Mouse (Mus musculus) ES-E14 (cell line): ENCODE results near the gene Nos1ap. TPM values are rescaled to one million over a fixed set of nuclear protein-coding genes. Genes with fewer than 3 reads are reported as not detected.

ENCODE experiments used
- DNase-seq: peaks from one replicate; pipeline ENCODE4 v3.0.0-alpha.2; 2013; ENCODE audit warnings: low read depth, low spot score
- H3K27ac ChIP-seq: 2 replicates; pipeline ENCODE4 v1.5.1; 2012; ENCODE audit warnings: low read depth, mild to moderate bottlenecking, low read length, moderate library complexity, mixed read lengths; ENCODE audit not compliant: poor library complexity, insufficient read depth, severe bottlenecking
- H3K36me3 ChIP-seq: 2 replicates; pipeline ENCODE4 v1.6.1; 2012; ENCODE audit warnings: mild to moderate bottlenecking, low read length, moderate library complexity, mixed read lengths; ENCODE audit not compliant: control insufficient read depth, poor library complexity, insufficient read depth, severe bottlenecking
- H3K4me1 ChIP-seq, 2 experiments: fragments of 150-350 bp in 1 of 2; sonication (generic) in 1 of 2; 2 replicates each; pipeline ENCODE4 v1.6.1; 2012; ENCODE audit warnings: low read length in 2 of 2, mild to moderate bottlenecking in 1 of 2, mixed read lengths in 1 of 2; ENCODE audit not compliant: control insufficient read depth in 2 of 2, insufficient read depth in 2 of 2, poor library complexity in 1 of 2
- H3K4me3 ChIP-seq, 2 experiments: fragments of 150-350 bp in 1 of 2; sonication (generic) in 1 of 2; 2 replicates each; pipeline ENCODE4 v1.5.1; 2012; ENCODE audit warnings: low read length in 2 of 2, low read depth in 1 of 2, mild to moderate bottlenecking in 1 of 2, mixed read lengths in 1 of 2; ENCODE audit not compliant: insufficient read depth in 1 of 2, poor library complexity in 1 of 2, severe bottlenecking in 1 of 2
- H3K9ac ChIP-seq: 2 replicates; pipeline ENCODE4 v1.6.1; 2012; ENCODE audit warnings: low read depth, mild to moderate bottlenecking, low read length, mixed read lengths; ENCODE audit not compliant: poor library complexity, insufficient read depth, severe bottlenecking
- H3K9me3 ChIP-seq: fragments of 150-350 bp; sonication (generic); 2 replicates; pipeline ENCODE4 v1.6.1; 2012; ENCODE audit warnings: low read depth, mild to moderate bottlenecking, low read length; ENCODE audit not compliant: control insufficient read depth, insufficient read depth
- CHD2 ChIP-seq: IDR thresholded peaks from 2 replicates; pipeline ENCODE4 v1.6.1; 2014; ENCODE audit warnings: mild to moderate bottlenecking, low read depth, low read length, inconsistent platforms
- HCFC1 ChIP-seq: IDR thresholded peaks from 2 replicates; pipeline ENCODE4 v1.6.1; 2012; ENCODE audit warnings: low read length, inconsistent platforms, borderline replicate concordance; ENCODE audit not compliant: insufficient read depth
- MAFK ChIP-seq: IDR thresholded peaks from 2 replicates; pipeline ENCODE4 v1.6.1; 2014; ENCODE audit warnings: mild to moderate bottlenecking, low read depth, low read length, inconsistent platforms; ENCODE audit not compliant: insufficient read depth
- ZC3H11A ChIP-seq: IDR thresholded peaks from 2 replicates; pipeline ENCODE4 v1.6.1; 2012; ENCODE audit warnings: low read depth, mild to moderate bottlenecking, inconsistent platforms, low read length, borderline replicate concordance
- ZNF384 ChIP-seq: IDR thresholded peaks from 2 replicates; pipeline ENCODE4 v1.6.1; 2012; ENCODE audit warnings: low read depth, low read length, inconsistent platforms
- in situ Hi-C, 2 experiments: fragments of 600-800 bp; cut with MboI; formaldehyde crosslinking; loops; one replicate each; pipeline ENCODE4 v1.15.1; 2025; ENCODE audit warnings: low sequenced_read_pairs in 2 of 2, inconsistent platforms in 1 of 2; ENCODE audit not compliant: unreplicated experiment in 2 of 2
- total RNA-seq: library from RNA; depleted of rRNA; stranded (reverse); fragments of 300-350 nt; gene quantifications from 2 replicates; pipeline ENCODE4 v1.2.3, GENCODE M21; 2012

The Nos1ap gene
- total RNA-seq, 1 experiment = 0.49 TPM

- Histone ChIP-seq H3K9me3 (no peaks in the 10 kb centered on the region), H3K4me1 (no peaks in the 10 kb centered on the region), H3K9ac (no peak overlapping the region), H3K27ac (no peak overlapping the region), H3K4me3 (no peak overlapping the region), H3K36me3 (no peaks in the 10 kb centered on the region)
- in situ Hi-C loops = no loop called here
- no peak for TF ChIP-seq ZC3H11A
- TF ChIP-seq CHD2 = no peak
- TF ChIP-seq MAFK = no peak
- no peak for TF ChIP-seq ZNF384
- TF ChIP-seq HCFC1 = no peak
- no peak for DNase-seq
These were observed 220.8 kb downstream of the Nos1ap start for GRCm38 (mm10) chr1:170368864-170369263.

- H3K27ac ChIP-seq = no peak overlapping the region
- H3K36me3 ChIP-seq = no peaks in the 10 kb centered on the region
- TF ChIP-seq MAFK (no peak), ZNF384 (no peak)
- H3K4me1 ChIP-seq = no peaks in the 10 kb centered on the region
- no peaks in the 10 kb centered on the region for H3K9me3 ChIP-seq
- H3K9ac ChIP-seq = no peak overlapping the region
- no peak for DNase-seq
- no peak overlapping the region for H3K4me3 ChIP-seq
- in situ Hi-C loops = no loop called here
These were observed 222.5 kb downstream of the Nos1ap start for GRCm38 (mm10) chr1:170366981-170367700.

GRCm38 (mm10) chr1:170363746-170364145, 225.9 kb downstream of the Nos1ap start:
- no peaks in the 10 kb centered on the region for H3K9me3 ChIP-seq
- H3K4me1 ChIP-seq = no peaks in the 10 kb centered on the region
- no peak for TF ChIP-seq CHD2
- in situ Hi-C loops = no loop called here
- DNase-seq = no peak
- H3K4me3 ChIP-seq = no peak overlapping the region
- H3K36me3 ChIP-seq = no peaks in the 10 kb centered on the region
- no peak overlapping the region for H3K27ac ChIP-seq
- H3K9ac ChIP-seq = no peak overlapping the region

- Histone ChIP-seq H3K27ac (no peak overlapping the region), H3K36me3 (no peaks in the 10 kb centered on the region), H3K4me3 (no peak overlapping the region), H3K4me1 (no peaks in the 10 kb centered on the region), H3K9me3 (no peaks in the 10 kb centered on the region), H3K9ac (no peak overlapping the region)
- no peak for DNase-seq
- in situ Hi-C loops = no loop called here
- TF ChIP-seq ZC3H11A = no peak
- TF ChIP-seq ZNF384 = no peak
- no peak for TF ChIP-seq CHD2
- TF ChIP-seq MAFK = no peak
- TF ChIP-seq HCFC1 = no peak
These were observed 229.3 kb downstream of the Nos1ap start for GRCm38 (mm10) chr1:170360183-170360915.

- Histone ChIP-seq H3K27ac (no peak overlapping the region), H3K4me1 (no peaks in the 10 kb centered on the region), H3K9me3 (no peaks in the 10 kb centered on the region), H3K9ac (no peak overlapping the region), H3K36me3 (no peaks in the 10 kb centered on the region), H3K4me3 (no peak overlapping the region)
- in situ Hi-C loops = no loop called here
- TF ChIP-seq ZNF384 (no peak), HCFC1 (no peak), MAFK (no peak), ZC3H11A (no peak), CHD2 (no peak)
- DNase-seq = no peak
These were observed 236.3 kb downstream of the Nos1ap start for GRCm38 (mm10) chr1:170353335-170353734.
